Mouse (Mus musculus) lung, postnatal 36 days (tissue): ENCODE measurements at regions not wholly inside any gene's neighbourhood (a gene's known extent, or its start where the extent isn't known, plus 50 kb on each side); places are given as distances from the start of the nearest gene placed in this dataset.
"Not testable (repeated sequence)": the region's sequence is repeated elsewhere in the genome, so short reads cannot be mapped to it uniquely, and the experiment has no call there.

ENCODE experiments used
- DNase-seq: peaks from one replicate; pipeline ENCODE4 v3.0.0; 2022; ENCODE audit warnings: mixed read lengths

DNA sequence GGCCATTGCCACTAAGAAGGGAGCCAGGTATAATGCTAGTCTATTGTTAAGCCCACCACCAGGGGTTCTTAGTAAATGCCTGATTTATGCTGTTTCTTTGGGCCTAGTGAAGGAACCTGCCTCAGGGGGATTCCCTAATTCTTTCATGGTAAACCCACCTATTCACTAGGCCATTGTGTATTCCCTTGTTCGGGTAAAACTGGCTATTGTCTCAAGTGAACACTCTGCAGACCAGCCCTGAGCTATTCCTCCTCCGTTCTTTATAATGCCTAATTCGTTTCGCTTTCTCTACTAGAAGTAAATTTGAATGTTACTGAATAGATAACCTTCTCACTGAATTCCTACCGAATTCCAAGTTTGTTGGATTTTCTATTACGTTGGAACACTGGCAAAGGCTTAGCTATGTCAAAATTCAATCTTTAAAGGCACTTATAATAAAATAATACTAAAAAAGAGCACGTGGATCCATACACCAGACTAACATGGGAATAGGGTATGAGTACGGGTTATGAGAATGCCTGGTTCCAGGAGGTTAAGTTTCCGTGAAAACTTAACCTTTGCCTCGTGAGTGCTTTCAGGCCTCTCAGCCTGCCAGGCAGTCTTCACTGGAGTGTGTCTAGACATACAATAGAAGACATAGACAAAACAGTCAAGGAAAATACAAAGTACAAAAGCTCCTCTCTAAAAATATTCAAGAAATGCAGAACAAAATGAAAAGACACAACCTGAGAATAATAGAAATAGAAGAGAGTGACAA is 536.8 kb upstream of the Cntn5 start:
- DNase-seq = not testable (repeated sequence)

DNA sequence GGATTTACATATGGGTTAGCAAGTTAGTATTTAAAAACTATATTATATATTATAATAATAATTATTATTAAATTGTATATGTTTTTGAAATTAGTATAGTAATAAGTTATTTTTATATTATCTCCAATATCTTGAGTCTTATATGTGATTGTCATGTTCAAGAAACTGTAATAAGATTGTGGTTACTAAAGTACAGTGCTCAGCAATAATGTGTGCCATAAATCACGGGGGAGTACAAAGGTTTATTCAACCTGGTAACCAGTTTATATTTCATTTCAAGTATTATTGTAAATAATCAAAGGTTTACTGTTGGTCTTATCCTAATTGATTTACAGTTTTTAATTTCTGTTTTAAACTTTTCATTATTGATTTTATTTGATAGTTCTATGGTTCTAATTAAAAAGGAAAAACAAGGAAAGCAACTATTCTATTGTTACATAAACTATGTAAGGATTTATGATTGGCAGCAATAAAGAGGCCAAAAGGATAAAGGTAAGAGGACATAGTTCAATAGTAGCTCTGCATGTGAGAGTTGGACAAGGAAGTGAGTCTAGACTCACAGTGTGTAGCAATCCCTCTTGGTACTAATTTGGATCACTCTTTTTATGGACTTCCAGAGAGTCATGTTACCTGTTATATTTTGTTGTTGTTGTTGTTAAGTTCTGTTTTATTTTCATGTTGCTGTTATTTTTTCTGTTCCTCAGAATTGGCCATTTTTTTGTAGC is 532.0 kb upstream of the Cntn5 start:
- no peak for DNase-seq

DNA sequence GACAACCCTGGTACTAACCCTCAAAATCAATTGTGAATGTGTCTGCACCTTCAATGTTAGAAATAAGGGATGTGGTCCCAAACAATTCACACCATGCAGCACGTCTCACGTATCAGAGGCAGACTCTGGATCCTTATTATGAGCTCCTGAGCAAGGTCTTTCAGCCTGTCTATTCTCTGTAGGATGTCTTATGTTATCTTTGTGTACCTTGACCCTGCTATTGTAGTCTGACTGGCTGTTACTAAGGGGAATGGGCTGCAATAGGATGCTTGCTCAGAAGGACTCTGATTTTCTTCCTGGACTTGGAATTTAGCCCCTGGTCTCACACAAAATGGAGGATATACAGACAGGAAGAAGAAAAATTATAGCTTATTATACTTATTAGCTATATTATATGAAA is 531.4 kb upstream of the Cntn5 start:
- no peak for DNase-seq

DNA sequence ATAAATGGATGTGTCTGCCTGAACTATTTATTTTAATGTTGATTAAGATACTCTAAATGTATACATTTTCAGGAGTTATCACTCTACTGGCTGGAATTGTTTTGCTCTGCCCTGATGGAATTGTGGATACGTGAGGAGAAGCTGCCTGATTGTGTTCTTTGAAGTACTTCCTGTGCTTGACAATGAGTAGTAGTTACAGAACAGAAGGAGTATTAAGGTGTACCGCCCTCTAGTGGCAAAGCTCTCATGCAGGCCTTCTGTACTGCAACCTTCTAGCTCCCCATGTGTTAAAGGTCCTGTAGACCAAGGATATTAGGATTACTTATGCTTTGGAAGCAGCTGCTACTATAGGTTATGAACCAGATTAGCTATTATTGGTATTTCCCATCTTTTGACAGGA is 530.4 kb upstream of the Cntn5 start:
- DNase-seq = peak; percentile 6

DNA sequence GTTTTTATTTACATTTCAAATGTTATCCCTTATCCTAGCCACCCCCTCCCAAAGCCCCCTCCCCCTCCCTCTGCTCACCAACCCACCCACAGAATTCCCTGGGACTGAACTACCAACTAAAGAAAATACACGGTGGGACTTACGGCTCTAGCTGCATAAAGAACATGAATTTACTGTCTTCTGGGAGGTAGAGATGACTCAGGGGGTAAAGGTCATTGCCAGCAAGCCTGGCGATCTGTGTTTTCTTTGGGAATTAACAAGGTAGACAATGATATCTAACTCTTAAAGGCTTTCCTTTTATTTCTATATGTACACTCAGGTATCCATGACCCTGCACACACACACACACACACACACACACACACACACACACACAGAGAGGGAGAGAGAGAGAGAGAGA is 521.9 kb upstream of the Cntn5 start:
- no peak for DNase-seq

DNA sequence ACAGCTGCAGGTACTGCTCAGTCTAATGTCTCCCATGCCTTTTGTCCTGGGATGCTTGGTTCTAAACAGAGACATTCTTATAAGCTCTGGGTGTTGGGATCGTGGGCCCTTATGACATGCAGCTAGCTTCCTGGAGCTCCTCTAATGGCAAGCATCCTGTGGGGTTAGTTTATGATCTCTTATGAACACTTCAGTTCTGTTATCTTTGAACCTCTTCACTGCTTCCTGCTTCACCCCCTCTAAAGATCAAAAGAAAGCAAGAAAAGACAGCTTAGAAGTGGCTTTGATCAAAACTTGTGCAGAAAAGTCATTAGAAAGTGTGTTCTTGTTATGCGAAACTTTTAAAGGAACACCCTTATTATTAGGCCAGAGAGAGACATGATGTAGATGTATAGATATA is 492.3 kb upstream of the Cntn5 start:
- no peak for DNase-seq

DNA sequence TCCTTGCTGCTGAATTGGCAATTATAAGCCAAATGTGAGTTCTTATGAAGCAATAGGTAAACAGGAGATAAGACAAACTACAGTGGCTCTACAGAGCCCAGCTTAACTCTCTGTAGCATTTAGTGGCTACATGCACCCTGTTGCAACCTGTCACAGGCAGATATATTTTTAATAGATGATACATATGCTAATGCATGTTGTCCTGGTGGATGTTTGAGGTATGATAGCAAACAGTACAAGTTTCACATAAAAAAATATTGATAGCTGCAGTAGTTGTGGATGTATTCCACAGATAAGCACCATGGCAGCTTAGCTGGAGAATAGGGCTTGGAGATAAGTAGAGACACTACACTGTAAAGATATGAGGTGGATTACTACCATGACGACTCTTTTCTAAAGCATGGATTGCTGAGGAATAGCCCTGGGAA is 477.1 kb upstream of the Cntn5 start:
- no peak for DNase-seq

DNA sequence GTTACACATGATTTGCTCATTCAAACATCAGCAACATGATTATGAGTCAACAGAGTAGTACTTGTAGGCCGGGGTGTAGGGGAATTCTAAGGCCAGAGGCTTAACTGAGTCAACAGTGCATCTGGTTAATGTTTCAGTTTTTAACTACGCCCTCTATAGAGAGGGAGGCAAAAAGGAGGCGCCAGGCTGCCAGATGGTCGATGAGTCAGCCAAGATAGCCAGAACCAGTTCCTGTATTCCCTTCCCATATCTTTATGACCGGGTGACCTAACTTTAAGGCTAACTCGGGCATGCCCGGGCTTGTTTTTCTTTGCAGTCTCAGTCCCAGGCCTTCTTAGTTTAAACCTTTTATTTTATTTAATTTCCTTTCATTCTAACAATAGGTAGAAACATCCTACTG is 476.0 kb upstream of the Cntn5 start:
- DNase-seq = no peak

DNA sequence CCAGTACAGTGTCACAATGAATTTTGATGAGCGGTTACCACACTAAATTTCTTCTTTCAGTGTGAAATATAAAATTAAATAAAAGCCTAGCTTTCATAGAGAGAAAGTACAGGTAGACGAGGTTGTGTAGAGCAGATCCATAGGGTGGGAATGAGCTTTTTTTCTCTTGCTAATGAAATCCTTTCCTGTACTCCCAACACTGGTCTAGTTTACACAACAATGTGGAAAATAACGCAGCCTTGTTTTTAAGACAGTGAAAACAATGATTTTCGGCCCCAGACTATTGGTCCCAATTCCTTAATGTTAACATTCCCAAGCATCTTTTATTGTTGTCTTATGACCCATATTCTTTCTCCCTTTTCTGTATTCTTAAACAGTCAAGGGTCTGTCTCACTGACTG is 473.5 kb upstream of the Cntn5 start:
- DNase-seq = no peak

DNA sequence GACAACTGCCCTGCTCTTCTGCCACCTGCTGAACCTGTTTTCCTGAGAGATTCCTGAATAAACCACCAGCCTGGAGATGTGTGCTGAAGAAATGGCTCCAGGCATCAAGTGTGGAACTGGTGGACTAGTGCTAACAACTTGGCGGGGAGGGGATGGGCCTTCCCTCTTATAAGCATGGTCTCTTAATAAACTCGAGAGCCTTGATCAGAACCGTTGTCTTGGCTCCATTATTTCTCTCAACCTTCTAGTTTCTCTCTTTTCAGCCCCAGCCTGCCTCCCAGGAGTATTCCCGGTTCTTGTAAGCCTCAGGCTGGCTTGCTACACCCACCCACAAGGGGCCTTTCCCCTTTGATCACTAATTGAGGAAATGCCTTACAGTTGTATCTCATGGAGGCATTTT is 473.0 kb upstream of the Cntn5 start:
- DNase-seq = no peak

DNA sequence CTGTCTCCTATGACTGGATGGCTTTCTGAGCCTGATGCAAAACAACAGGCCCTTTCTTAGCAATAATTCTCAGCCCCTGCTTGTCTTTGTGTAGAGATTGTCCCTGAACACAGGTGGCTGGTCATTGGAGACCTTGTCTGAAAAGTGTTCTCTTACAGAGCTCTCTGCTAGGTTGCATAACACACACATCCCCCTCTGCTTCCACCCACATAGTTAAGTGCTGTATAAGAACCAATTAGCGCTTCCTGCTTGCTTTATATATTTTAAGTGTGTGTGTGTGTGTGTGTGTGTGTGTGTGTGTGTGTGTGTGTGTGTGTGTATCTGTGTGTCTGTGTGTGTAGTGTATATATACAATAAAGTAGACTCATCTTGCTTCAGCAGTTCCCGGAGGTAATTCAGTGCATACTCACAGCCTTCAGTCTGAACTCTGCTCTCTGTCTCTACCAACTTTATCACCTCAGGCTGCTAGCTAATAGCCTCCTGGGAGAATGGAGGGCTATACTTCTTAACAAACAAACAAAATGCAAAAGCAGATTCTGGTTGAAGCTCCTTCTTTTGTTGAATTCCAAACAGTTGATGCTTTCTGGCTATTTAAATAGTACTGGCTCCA is 468.8 kb upstream of the Cntn5 start:
- DNase-seq = no peak

DNA sequence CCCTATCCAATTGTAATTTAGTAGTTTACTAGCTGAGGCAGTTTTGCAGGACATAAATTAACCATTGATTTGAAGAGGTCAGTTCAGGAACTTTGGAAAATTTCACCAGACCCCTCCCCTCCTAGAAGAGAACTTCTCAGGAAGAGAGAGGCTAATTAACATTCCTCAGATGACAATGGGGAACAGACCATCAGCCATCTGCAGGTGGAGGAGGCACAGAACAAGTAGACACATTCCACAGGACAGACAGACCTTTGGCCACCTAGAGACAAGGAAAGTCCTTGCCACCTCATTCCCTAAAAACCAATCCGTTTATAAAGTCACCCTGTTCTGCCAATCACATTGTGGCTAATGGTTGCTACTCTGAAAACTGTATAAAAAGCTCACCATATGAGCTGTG is 463.5 kb upstream of the Cntn5 start:
- DNase-seq = no peak

DNA sequence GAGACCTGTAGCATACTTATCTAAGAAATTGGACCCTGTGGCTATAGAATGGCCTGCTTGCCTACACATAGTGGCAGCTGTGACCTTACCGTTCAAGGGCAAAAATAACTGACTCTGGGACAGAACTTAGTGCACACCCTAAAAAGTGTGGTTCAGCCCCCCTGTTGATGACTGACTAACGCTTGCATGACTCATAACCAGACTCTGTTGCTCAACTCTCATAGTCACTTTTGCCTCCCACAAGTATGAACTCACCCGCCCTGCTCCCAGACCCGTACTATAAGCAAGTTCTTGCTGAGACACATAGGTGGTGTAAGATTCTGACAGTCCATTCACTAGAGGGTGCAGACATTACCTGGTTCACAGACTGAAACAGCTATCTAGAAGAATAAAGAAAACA is 424.3 kb upstream of the Cntn5 start:
- no peak for DNase-seq

DNA sequence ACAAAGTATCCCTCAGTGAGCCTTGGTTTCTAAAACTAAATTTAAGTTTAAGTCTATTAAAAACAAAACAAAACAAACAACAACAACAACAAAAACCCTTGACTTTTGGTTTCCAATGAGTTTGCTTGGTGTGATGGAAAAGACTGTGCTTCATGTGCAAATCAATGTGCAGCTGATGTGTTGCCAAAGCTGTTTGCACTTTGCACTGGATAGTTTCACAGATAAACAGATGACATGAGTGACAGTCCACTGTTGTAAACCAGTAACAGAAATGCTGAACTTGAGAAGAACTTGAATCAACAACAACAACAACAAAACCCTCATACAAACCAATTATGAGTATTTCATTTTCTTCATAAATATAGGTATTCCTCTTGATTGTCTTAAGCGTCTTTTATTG is 412.6 kb upstream of the Cntn5 start:
- DNase-seq = no peak

DNA sequence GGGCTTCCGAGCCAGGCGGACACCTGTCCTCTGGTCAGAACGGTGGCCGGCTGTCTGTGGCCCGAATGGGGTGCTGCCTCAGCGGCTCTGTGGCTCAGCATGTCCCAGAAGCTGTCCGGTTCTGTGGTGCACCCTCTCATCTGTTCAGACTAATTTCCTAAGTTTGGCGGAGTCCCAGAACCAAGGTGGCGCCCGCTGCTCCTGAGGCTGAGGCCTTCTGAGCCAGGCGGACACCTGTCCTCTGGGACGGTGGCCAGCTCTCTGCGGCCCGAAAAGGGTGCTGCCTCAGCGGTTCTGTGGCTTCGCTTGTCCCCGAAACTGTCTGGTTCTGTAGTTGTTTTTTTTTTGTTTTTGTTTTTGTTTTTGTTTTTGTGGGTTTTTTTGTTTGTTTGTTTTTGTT is 392.5 kb upstream of the Cntn5 start:
- DNase-seq = not testable (repeated sequence)

DNA sequence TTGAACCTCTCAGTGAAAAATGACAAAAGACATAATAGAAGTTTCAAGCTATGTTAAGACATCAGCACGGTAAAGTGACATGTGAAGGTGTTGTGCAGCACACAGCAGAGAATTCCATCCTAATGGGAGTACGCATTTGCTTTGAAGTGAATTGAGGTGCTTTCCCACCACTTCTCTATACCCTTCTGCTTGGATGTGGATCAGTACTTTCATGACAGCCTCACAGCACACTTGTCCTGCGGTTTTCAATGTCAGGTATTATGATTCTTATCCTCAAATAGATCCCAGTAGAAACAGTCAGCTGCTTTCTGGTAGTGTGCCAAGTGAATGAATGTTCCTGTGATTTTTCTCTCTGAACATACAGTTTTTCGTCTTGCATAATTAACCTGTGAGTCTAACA is 380.6 kb upstream of the Cntn5 start:
- DNase-seq = no peak

DNA sequence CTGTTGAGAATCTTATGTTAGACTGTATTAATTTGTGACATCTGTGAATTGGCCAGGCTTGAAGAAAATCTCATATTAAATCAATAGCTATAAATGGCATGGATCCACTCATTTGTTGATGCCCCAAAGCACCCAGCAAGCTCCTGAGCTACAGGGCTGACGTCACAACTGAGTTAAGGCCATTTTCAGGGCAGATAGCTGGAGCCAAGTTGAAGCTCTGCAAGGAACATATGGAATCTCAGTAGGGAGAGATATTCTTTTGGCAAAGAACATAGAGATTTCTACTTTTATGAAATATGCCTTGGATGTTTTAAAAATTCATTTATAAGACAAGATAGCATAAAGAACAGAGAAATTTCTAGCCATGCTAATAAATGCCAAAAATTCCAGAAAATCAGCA is 380.0 kb upstream of the Cntn5 start:
- no peak for DNase-seq

DNA sequence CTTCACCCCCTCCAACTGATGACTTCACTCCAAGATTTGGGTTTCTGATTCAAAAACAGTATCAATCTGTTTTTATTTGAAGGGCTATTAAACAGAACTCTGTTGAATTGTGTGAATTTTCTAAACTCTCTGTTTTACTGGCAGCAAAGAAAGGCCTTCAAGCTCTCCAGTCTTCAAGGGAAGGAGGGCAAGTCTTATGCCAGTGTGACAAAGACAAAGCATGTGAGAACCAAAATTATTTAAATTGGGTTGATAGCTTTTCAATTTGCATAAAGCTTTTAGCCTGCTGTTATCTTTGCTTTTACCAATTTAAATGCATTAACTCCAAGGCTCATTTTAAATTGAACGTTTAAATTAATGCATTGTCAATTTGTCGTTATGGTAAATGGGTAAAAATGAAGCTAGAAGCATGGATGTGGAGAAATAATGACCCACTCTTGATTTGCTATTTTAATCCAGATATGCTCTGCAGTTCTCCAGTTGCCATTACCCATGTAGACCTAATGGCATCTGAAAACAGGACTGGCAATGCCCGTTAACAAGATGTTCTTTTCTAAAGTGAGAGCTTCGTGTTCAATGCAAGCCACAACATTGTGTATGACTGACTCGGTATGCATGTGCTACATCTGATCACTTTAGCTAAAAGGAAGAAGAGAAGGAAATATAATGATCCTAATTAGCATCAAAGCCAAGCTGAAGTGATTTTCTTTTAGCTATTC is 375.0 kb upstream of the Cntn5 start:
- no peak for DNase-seq

DNA sequence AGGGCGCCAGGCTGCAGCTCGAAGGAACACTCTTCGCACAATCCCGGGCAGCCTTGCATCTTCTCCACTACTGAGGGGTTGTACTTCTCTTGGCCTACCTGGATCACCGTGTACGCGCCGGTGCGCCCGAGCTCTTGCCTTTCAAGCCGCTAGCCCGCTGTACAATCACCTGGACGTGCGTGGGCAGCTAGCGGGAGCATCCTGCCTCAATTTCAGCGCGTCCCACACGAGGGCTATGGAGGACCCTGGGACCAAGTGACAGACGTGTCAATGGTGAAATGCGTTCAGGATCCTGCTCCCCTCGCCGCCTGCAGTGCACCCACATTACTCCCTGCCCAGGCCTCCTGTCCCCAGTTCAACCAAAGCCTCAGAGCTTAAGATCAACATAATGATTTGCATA is 373.2 kb upstream of the Cntn5 start:
- DNase-seq = no peak

DNA sequence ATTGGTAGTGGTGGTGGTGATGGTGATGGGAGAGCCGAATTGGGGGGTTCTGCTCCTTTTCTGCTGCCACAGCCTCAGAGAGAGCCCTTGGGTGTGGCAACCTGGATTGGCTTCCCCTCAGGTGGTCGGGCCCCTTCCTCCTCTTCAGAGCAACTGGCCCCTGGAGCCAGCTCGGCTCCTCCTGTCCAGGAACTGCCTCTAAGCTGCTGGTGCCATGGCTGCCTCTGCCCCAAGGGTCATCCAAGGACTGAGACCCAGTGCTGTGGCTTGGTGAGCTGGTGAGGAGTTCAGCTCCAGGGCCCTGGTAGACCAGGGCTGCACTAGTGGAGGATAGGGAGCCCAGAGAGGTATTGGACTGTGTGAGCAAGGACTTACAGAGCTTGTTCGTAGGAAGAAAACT is 372.4 kb upstream of the Cntn5 start:
- DNase-seq = no peak

DNA sequence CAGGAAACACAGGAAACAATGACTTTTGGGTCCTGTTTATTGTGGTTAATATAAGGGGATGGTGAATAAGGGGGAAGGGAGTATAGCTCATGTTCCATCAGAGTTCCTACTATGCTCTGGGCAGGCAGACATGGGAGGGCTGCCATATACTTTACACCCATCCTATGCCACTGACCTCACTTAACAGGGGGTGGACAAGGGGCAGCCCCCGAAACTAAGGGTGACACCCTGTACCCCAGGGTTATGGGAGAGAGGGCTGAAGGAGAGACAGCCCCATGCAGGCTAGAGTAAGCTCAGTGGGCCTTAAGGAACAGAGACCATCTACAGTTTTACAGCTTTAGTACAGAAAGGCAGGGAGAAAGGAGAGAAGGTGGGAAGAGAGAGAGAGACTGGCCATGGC is 352.3 kb upstream of the Cntn5 start:
- DNase-seq = no peak

DNA sequence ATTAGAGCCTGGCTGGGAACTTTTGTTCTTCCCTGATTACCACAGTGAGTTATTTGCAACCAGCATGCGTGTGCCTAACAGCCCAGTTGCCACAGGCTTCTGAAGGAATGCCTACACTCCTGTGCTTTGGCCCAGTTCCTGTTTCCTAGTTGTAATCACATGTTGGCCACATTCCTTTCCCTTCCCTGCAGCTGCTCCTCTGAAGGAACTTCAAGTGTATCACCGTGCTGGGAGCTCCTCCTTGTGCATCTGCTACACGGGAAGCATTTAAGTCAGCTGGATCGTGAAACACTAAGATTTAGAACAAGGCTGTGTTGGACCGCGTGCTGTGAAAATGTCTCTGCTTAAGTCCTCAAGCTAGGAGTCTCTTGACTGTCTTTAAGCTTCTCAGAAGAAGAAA is 302.3 kb upstream of the Cntn5 start:
- no peak for DNase-seq

DNA sequence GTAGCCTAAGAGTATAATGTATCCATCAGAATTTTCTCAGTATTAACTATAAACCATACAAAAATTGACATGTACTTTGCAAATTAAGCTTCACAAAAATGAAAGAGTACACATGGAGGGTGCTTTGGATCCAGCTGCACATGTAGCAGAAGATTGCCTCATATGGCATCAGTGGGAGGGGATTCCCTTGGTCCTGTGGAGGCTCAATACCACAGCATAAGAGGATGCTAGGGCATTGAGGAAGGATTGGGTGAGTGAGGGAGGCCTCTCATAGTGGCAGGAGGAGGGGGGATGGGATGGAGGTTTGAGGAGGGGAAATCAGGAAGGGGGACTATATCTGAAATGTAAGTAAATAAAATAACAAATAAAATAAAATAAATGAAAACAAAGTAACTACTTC is 301.7 kb upstream of the Cntn5 start:
- no peak for DNase-seq

DNA sequence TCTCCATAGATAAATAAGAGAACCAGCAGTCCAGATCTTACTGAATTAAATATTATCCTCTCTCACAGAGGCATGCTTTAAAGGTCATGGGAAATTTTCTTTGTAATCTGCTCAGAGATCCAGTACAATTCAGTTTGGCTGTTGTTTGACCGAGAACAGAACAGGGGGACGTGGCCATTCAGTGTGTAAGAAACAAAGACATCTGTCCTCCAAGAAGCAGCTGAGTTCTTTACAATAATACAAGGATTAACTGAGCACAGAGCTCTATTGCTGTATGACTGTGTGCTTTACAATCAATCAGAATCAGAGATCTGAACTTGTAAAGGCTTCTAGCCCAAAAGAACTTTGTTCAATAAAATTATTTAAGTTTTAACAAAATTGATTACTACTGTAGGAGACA is 287.6 kb upstream of the Cntn5 start:
- DNase-seq = no peak
